Mouse (Mus musculus) lung, postnatal 10 days (tissue): ENCODE measurements around the gene Cdkn1a.
A peak's percentile ranks its signal among the peaks of the same experiment; 100 is the strongest.
"Not testable (repeated sequence)": the region's sequence is repeated elsewhere in the genome, so short reads cannot be mapped to it uniquely, and the experiment has no call there.

ENCODE experiments used
- DNase-seq: peaks from one replicate; pipeline ENCODE4 v3.0.0; 2021

Gene Cdkn1a

GRCm38 (mm10) chr17:29090776-29091175 is at the start of gene Cdkn1a:
Gene Cdkn1a (plus strand): TSS chr17:29090976.
- peak; percentile 1 for DNase-seq

- not testable (repeated sequence) for DNase-seq
Measured at GRCm38 (mm10) chr17:29041632-29042031, 49.1 kb upstream of the Cdkn1a start.

GRCm38 (mm10) chr17:29042569-29042968 is 48.2 kb upstream of the Cdkn1a start:
- no peak for DNase-seq

- no peak for DNase-seq
Measured at GRCm38 (mm10) chr17:29043583-29043982, 47.2 kb upstream of the Cdkn1a start.

- DNase-seq, result no peak
Measured at GRCm38 (mm10) chr17:29044146-29044924, 46.4 kb upstream of the Cdkn1a start.

GRCm38 (mm10) chr17:29044925-29045319 is 45.9 kb upstream of the Cdkn1a start:
- no peak for DNase-seq

- peak; percentile 74 for DNase-seq
Measured at GRCm38 (mm10) chr17:29045741-29046530, 44.8 kb upstream of the Cdkn1a start.

GRCm38 (mm10) chr17:29046863-29047262 is 43.9 kb upstream of the Cdkn1a start:
- DNase-seq, result no peak

GRCm38 (mm10) chr17:29047697-29048514 is 42.9 kb upstream of the Cdkn1a start:
- DNase-seq, result no peak

- DNase-seq, result peak; percentile 92
Measured at GRCm38 (mm10) chr17:29048748-29049507, 41.8 kb upstream of the Cdkn1a start.

- no peak for DNase-seq
Measured at GRCm38 (mm10) chr17:29049508-29049889, 41.3 kb upstream of the Cdkn1a start.

GRCm38 (mm10) chr17:29049923-29050322 is 40.9 kb upstream of the Cdkn1a start:
- no peak for DNase-seq

- DNase-seq, result no peak
Measured at GRCm38 (mm10) chr17:29050791-29051190, 40.0 kb upstream of the Cdkn1a start.

GRCm38 (mm10) chr17:29053067-29053466 is 37.7 kb upstream of the Cdkn1a start:
- no peak for DNase-seq

GRCm38 (mm10) chr17:29053841-29054240 is 36.9 kb upstream of the Cdkn1a start:
- DNase-seq, result peak; percentile 84

GRCm38 (mm10) chr17:29054429-29054828 is 36.3 kb upstream of the Cdkn1a start:
- DNase-seq, result no peak

- DNase-seq, result no peak
Measured at GRCm38 (mm10) chr17:29055586-29055985, 35.2 kb upstream of the Cdkn1a start.

GRCm38 (mm10) chr17:29056207-29056606 is 34.6 kb upstream of the Cdkn1a start:
- DNase-seq, result no peak

- DNase-seq, result no peak
Measured at GRCm38 (mm10) chr17:29056699-29057151, 34.1 kb upstream of the Cdkn1a start.

GRCm38 (mm10) chr17:29057361-29057890 is 33.4 kb upstream of the Cdkn1a start:
- DNase-seq, result no peak

GRCm38 (mm10) chr17:29057961-29058360 is 32.8 kb upstream of the Cdkn1a start:
- peak; percentile 64 for DNase-seq

- no peak for DNase-seq
Measured at GRCm38 (mm10) chr17:29058487-29058886, 32.3 kb upstream of the Cdkn1a start.
